Mouse (Mus musculus) embryonic fibroblast, embryonic 13.5 days (primary cell): Measurements from ENCODE around the gene Nip7.

Experiments used
- CTCF ChIP-seq: IDR thresholded peaks from 2 replicates; pipeline ENCODE4 v1.5.1; 2011; ENCODE audit warnings: mild to moderate bottlenecking, control low read depth, low read length, moderate library complexity, borderline replicate concordance; ENCODE audit not compliant: insufficient read depth
- POLR2A ChIP-seq: IDR thresholded peaks from 2 replicates; pipeline ENCODE4 v1.6.1; 2011; ENCODE audit warnings: low read depth, mild to moderate bottlenecking, control low read depth, low read length, moderate library complexity

GRCm38 (mm10) chr8:107007795-107008194, 48.9 kb upstream of the Nip7 start:
- TF ChIP-seq CTCF (no peak), POLR2A (no peak)
